Mouse (Mus musculus): ENCODE data around the gene Uba7. TPM values are rescaled to one million over a fixed set of nuclear protein-coding genes. Genes with fewer than 3 reads are reported as not detected.

Gene Uba7
- total and polyA plus RNA-seq, 3 experiments = 21.3 to 27.8 (median 26.0) TPM

GRCm38 (mm10) chr9:107987950-107988349, 12.6 kb downstream of the Uba7 start:
- in situ Hi-C loops (cut with MboI; ENCODE audit: low pct_ligation_motif_present, low pct_unique_long_range_greater_than_20kb, low sequenced_read_pairs) = no loop called here
- peaks cover 17 to 19% of the 10 kb centered on the region in 2 experiments for H3K36me3 ChIP-seq (replicated peaks in 1 of 2; ENCODE audit: control insufficient read depth in 1 of 2, insufficient read depth in 1 of 2, low read length in 1 of 2)
- no peak overlapping the region for H3K27ac ChIP-seq (ENCODE audit: insufficient read depth, low read depth)
- H3K4me1 ChIP-seq (ENCODE audit: control insufficient read depth in 1 of 2, insufficient read depth in 2 of 2) = peaks cover 17 to 28% of the 10 kb centered on the region in 2 experiments
- no peak overlapping the region for H3K4me2 ChIP-seq (ENCODE audit: insufficient read depth, low read depth, poor library complexity, severe bottlenecking)
- no peak overlapping the region for H3K9ac ChIP-seq (ENCODE audit: insufficient read depth, low read depth)
- H3K79me2 ChIP-seq (replicated peaks; ENCODE audit: control insufficient read depth, extremely low read depth, insufficient read depth, poor library complexity, severe bottlenecking) = no peaks in the 10 kb centered on the region
- H3K9me3 ChIP-seq (replicated peaks; ENCODE audit: low read length) = no peaks in the 10 kb centered on the region
- no peak overlapping the region for H3K4me3 ChIP-seq (replicated peaks in 1 of 3; ENCODE audit: low read depth in 2 of 3, low read length in 2 of 3, poor library complexity in 1 of 3)
- no peaks in the 10 kb centered on the region for H3K27me3 ChIP-seq (replicated peaks)
- DNase-seq (ENCODE audit: extremely low read depth) = no peak
- TF ChIP-seq EP300 (IDR thresholded peaks at IDR 0.05; ENCODE audit: low read length) (no peak), MAFK (IDR thresholded peaks at IDR 0.05; ENCODE audit: insufficient replicate concordance, low read length) (no peak), E2F4 (IDR thresholded peaks at IDR 0.05; ENCODE audit: insufficient replicate concordance, low read depth, low read length) (no peak), JUND (conservative IDR thresholded peaks at IDR 0.05; ENCODE audit: low read depth, low read length) (no peak), HCFC1 (IDR thresholded peaks at IDR 0.05; ENCODE audit: low read depth, low read length) (no peak), MEF2A (IDR thresholded peaks at IDR 0.05; ENCODE audit: borderline replicate concordance, low read depth, low read length) (no peak), POLR2AphosphoS2 (IDR thresholded peaks at IDR 0.05; ENCODE audit: low read depth, low read length) (no peak), MYC (IDR thresholded peaks at IDR 0.05; ENCODE audit: low read depth, low read length) (no peak)
- dilution Hi-C loops (cut with MboI; ENCODE audit: extremely low pct_ligation_motif_present, extremely low pct_unique_long_range_greater_than_20kb, low sequenced_read_pairs) = no loop called here

DNA sequence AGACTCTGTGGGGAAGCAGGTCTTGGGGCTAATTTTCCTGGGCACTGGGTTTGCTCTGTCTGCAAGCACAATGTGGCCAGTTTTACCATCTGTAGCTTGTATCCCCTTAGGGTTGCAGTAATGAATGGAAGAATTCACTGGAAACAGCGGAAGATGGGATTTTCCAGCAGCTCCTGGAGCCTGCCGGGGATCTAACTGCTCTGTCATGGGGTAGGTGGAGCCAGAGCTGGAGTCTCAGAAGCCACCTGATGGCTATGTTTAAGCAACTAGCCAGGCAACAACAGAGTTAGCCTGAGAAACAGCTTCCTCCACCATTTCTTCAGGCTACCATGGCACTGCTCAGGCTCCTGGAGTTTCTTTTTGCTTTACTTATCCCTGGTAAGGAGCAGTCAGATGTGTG, 16.9 kb downstream of the Uba7 start, which contains the start of gene Cdhr4:
Cdhr4 (plus strand) TSS at position 301 of the 400 bp plus-strand sequence.
- in situ Hi-C loops (cut with MboI; ENCODE audit: low pct_ligation_motif_present, low pct_unique_long_range_greater_than_20kb, low sequenced_read_pairs) = no loop called here
- Histone ChIP-seq H3K79me2 (replicated peaks; ENCODE audit: control insufficient read depth, extremely low read depth, insufficient read depth, poor library complexity, severe bottlenecking) (no peaks in the 10 kb centered on the region), H3K27ac (ENCODE audit: insufficient read depth, low read depth) (no peak within 1 kb of the TSS), H3K4me2 (ENCODE audit: insufficient read depth, low read depth, poor library complexity, severe bottlenecking) (no peak within 1 kb of the TSS), H3K4me1 (ENCODE audit: control insufficient read depth in 1 of 2, insufficient read depth in 2 of 2) (peaks cover 0 to 16% of the 10 kb centered on the region in 2 experiments; a peak in 2 of 4 replicates), H3K9me3 (replicated peaks; ENCODE audit: low read length) (no peaks in the 10 kb centered on the region), H3K9ac (ENCODE audit: insufficient read depth, low read depth) (no peak within 1 kb of the TSS), H3K4me3 (replicated peaks in 1 of 3; ENCODE audit: low read depth in 2 of 3, low read length in 2 of 3, poor library complexity in 1 of 3) (no peak within 1 kb of the TSS), H3K36me3 (replicated peaks in 1 of 2; ENCODE audit: control insufficient read depth in 1 of 2, insufficient read depth in 1 of 2, low read length in 1 of 2) (no peaks in the 10 kb centered on the region), H3K27me3 (replicated peaks) (no peaks in the 10 kb centered on the region)
- dilution Hi-C loops (cut with MboI; ENCODE audit: extremely low pct_ligation_motif_present, extremely low pct_unique_long_range_greater_than_20kb, low sequenced_read_pairs) = no loop called here
- no peak for DNase-seq (ENCODE audit: extremely low read depth)
- TF ChIP-seq CTCF (conservative IDR thresholded peaks at IDR 0.05 in 1 of 2, IDR thresholded peaks at IDR 0.05 in 1 of 2; ENCODE audit: low read depth in 2 of 2, low read length in 2 of 2) (no peak), UBTF (IDR thresholded peaks at IDR 0.05; ENCODE audit: low read depth, low read length) (no peak), SIN3A (IDR thresholded peaks at IDR 0.05; ENCODE audit: low read length) (no peak), POLR2AphosphoS2 (IDR thresholded peaks at IDR 0.05; ENCODE audit: low read depth, low read length) (no peak), ZNF384 (IDR thresholded peaks at IDR 0.05; ENCODE audit: low read depth, low read length) (no peak), CHD2 (IDR thresholded peaks at IDR 0.05; ENCODE audit: low read length) (no peak), JUND (conservative IDR thresholded peaks at IDR 0.05; ENCODE audit: low read depth, low read length) (no peak)

DNA sequence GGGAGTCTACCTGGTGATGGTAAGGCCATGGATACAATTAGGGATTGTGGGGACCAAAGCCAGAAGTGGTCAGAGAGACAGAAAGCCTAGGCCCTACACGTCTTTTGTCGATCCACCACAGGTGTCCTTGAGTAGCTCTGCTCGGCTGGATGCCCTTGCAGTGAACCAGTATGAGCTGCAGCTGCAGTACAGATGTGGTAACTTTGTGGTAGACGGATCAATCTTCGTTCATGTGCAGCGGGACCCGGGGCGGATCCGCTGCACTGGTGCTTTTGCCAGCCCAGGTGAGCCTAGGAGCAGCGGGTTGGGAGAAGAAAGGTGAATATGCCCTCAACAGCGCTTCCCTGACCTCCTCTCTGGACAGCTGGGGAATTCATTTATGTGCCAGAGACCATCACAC, 17.7 kb downstream of the Uba7 start:
- Histone ChIP-seq H3K9me3 (replicated peaks; ENCODE audit: low read length) (no peaks in the 10 kb centered on the region), H3K9ac (ENCODE audit: insufficient read depth, low read depth) (no peak overlapping the region), H3K27ac (ENCODE audit: insufficient read depth, low read depth) (no peak overlapping the region), H3K79me2 (replicated peaks; ENCODE audit: control insufficient read depth, extremely low read depth, insufficient read depth, poor library complexity, severe bottlenecking) (no peaks in the 10 kb centered on the region), H3K4me1 (ENCODE audit: control insufficient read depth in 1 of 2, insufficient read depth in 2 of 2) (peaks cover 0 to 13% of the 10 kb centered on the region in 2 experiments; a peak in 2 of 4 replicates), H3K4me2 (ENCODE audit: insufficient read depth, low read depth, poor library complexity, severe bottlenecking) (no peak overlapping the region), H3K4me3 (replicated peaks in 1 of 3; ENCODE audit: low read depth in 2 of 3, low read length in 2 of 3, poor library complexity in 1 of 3) (no peak overlapping the region), H3K27me3 (replicated peaks) (no peaks in the 10 kb centered on the region), H3K36me3 (replicated peaks in 1 of 2; ENCODE audit: control insufficient read depth in 1 of 2, insufficient read depth in 1 of 2, low read length in 1 of 2) (no peaks in the 10 kb centered on the region)
- dilution Hi-C loops (cut with MboI; ENCODE audit: extremely low pct_ligation_motif_present, extremely low pct_unique_long_range_greater_than_20kb, low sequenced_read_pairs) = no loop called here
- in situ Hi-C loops (cut with MboI; ENCODE audit: low pct_ligation_motif_present, low pct_unique_long_range_greater_than_20kb, low sequenced_read_pairs) = no loop called here
- TF ChIP-seq JUND (conservative IDR thresholded peaks at IDR 0.05; ENCODE audit: low read depth, low read length) (no peak), KAT2A (IDR thresholded peaks at IDR 0.05; ENCODE audit: insufficient replicate concordance, low read length) (no peak), MAX (IDR thresholded peaks at IDR 0.05; ENCODE audit: low read length) (no peak), CHD2 (IDR thresholded peaks at IDR 0.05; ENCODE audit: low read length) (no peak), UBTF (IDR thresholded peaks at IDR 0.05; ENCODE audit: low read depth, low read length) (no peak), POLR2AphosphoS2 (IDR thresholded peaks at IDR 0.05; ENCODE audit: low read depth, low read length) (no peak), EP300 (IDR thresholded peaks at IDR 0.05; ENCODE audit: low read length) (no peak), PAX5 (IDR thresholded peaks at IDR 0.05; ENCODE audit: low read length) (no peak), USF1 (IDR thresholded peaks at IDR 0.05; ENCODE audit: low read depth, low read length) (no peak), E2F4 (IDR thresholded peaks at IDR 0.05; ENCODE audit: insufficient replicate concordance, low read depth, low read length) (no peak), BHLHE40 (IDR thresholded peaks at IDR 0.05; ENCODE audit: low read depth, low read length) (no peak), NELFE (IDR thresholded peaks at IDR 0.05; ENCODE audit: low read depth, low read length) (no peak), RCOR1 (conservative IDR thresholded peaks at IDR 0.05; ENCODE audit: low read depth, low read length) (no peak)
- DNase-seq (ENCODE audit: extremely low read depth) = no peak
